Mouse (Mus musculus): Measurements from ENCODE around the gene Kctd18. TPM values are rescaled to one million over a fixed set of nuclear protein-coding genes. Genes with fewer than 3 reads are reported as not detected.

Gene Kctd18
- total RNA-seq, 2 experiments from 2014 or later, result 14.9 to 20.2 TPM

DNA sequence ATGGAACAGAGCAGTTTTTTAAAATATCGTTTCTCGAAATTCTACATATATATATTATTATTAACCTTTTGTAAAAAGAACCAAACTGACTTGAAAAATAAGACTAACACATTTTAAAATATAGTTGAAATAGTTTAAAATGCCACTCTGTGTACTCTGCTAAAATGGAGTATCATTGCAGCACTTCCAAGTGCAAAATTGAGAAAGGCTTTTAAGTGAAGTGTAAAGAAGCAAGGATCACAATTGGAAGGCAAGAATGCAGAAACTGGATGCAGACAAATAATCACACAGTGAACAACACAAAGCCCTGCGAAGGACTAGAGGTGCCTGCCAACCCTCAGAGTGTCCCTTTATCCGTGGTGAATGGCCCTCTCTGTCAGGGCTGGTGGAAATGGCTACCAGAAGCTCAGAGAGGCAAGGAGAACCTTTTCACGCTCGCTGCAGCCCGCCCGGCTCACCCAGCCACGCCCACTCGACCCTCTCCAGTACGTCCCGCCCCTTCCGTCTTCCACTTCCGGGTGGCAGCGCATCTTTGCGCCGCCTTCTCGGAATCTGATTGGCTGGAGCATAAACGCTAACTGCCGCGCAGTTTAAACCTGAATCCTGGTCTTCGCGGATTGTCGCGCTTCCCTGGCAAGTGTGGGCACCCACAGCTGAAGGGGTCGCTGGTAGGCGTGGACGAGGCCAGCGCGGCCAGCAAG lies 23.2 kb downstream of the Kctd18 start, which contains the start of gene Sgo2a:
Sgo2a (plus strand) TSS at position 540 of the 701 bp plus-strand sequence.
- DNase-seq (ENCODE audit: extremely low spot score in 1 of 2, low spot score in 1 of 2), result peak; percentile 62 to 81

DNA sequence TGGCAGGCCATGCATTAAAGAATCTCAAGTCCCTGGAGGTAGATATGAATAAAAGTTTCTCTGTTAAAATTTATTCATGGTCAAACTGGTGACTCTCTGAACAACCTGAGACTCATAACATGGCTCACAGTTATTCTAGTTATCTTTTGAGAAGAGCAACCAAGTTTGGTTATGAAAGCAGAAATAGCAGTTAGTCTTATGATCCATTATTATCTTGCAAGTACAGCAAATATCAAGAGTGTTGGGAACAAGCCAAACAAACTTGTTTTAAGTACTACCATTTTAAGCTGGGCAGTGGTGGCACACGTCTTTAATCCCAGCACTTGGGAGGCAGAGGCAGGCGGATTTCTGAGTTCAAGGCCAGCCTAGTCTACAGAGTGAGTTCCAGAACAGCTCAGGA lies 27.5 kb downstream of the Kctd18 start:
- no peak for DNase-seq (ENCODE audit: extremely low spot score in 1 of 2, low spot score in 1 of 2)

DNA sequence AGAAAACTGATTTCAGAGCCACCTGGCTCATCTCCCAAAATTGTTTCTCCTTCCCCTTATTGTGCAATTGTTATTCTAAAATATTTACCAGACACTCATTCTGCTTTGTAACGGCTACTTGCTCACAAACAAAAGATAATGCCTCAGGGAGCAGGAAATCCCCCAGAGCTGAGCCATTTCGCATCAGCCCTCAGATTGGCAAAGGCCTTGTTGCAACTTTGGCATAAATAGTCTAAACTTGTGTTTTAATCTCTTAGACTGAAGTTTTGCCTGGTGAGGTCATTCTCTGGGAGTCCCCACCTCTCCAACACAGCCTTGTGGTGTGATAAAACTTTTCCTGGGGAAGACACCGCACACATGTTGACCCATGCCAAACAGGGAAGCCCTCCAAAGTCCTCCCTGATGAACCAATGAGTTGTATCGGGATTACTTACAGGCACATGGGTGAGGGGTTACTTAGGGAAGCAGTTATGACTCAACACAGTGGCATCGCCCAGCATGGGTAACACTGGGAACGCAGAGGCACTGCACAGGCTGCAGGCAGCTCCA lies 29.6 kb downstream of the Kctd18 start:
- no peak for DNase-seq (ENCODE audit: extremely low spot score in 1 of 2, low spot score in 1 of 2)

DNA sequence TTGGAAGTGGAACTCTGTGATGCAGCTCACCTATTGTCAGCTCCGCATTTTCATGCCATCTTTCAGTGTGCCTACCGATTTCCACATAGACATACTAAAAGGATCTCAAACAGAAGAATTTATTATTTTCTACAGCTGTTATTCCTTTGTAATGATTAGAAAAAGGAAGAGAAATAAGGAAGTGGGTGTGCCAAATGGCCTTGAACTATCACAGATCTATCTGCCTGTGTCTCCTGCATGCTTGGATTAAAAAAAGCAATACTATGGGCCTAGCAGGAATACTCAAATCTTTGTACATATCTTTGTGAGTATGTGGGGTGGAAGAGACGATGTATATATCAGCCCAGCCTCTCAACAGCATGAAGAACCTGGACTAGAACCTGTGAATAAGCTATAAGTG lies 41.9 kb downstream of the Kctd18 start:
- DNase-seq (ENCODE audit: extremely low spot score in 1 of 2, low spot score in 1 of 2), result no peak

DNA sequence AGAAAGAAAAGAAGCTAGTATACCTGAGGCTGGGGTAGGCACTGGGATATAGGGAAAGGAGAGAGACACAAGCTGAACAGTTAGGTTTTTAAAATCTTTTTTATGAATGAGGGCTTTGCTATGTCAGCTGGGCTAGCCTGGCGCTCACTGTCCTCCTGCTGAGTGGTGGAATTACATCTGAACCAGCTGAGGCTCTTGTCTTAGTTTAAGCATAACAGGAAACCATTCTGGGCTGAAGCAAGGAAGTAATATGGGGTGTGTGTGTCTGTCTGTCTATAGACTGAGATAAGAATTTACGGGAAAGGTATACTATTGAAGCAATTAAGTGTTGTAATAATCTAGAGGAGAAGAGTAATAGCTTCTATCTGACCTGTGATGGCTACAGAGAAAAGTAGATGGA lies 47.2 kb downstream of the Kctd18 start:
- no peak for DNase-seq (ENCODE audit: extremely low spot score in 1 of 2, low spot score in 1 of 2)

DNA sequence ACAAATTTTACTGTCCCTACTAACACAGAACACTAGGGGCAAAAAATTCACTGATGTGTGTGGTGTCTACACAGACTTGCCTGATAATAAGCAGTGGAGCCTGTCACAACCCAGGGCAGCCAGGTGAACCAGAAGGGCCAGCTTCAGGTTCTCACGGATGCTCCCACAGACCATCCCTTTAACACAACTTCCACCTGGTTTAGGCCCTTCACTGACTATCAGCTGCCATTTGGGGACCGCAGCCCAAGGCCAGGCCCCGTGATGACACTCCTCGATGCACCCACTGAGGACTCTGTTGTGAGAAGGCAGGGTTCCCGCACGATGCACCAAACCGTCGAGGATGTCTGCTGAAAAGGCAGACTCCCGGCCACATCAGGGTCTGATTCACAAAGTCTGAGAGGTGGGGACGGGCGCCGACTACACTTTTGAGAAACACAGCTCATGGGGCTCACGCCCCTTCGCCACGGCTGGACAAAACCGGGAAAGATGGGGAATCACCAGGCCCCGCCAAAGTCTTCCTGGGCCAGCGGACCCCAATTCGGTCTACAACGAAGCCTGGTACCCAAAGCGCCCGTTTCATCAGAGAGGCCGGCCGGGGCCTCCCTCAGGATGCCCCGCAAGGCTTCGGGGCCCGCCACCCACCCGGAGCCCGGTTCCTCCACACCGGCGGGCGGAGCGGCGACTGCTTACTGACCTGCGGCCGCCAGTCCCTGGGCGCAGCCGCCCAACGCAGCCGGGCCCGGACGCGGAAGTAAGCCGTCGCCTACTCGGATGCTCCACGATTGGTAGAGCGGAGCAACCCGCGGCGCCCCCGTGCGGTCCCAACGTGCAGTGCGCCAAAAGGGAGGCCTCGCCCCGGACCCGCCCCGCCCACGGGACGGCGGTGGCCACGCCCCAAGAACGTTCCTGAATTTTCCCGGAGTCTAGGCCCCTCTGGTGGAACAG lies 49.2 kb downstream of the Kctd18 start:
- DNase-seq (ENCODE audit: extremely low spot score in 1 of 2, low spot score in 1 of 2), result peak; percentile 97 to 98

DNA sequence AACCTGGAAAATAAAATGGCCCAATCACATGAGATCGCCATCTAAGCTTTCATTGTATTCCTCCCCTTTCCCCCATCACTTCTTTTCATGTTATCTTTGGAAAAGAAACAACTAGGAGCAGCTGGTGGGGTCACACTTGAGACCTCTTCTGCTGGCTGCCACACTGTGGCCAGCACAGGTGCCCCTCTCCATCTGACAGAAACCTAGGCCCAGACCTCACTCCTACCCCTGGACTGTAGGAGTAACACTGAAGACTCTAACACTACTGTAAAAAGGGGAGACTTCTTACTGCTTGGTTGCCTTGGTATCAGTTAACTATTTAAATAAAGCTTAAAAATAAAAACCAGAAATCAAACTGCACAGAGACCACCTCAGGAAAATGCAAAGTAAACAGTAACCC lies 63.0 kb downstream of the Kctd18 start:
- no peak for DNase-seq (ENCODE audit: extremely low spot score in 1 of 2, low spot score in 1 of 2)

DNA sequence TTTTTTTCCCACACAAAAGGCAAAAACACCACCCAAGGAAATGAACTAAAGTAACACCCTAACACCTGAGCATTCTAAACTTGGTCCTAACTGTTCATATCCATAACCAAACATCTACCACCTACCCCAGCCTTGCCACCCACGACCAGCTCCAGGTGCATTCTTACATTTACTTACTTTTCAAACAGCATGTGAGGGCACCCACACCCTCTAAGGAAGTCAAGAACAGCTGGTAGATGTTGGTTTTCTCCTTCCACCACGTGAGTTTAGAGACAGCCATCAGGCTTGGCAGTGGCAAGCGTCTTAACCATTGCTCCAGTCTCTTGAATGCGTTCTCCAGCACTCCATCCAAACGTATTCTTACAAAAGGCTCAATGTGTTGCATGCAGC lies 64.4 kb downstream of the Kctd18 start:
- no peak for DNase-seq (ENCODE audit: extremely low spot score in 1 of 2, low spot score in 1 of 2)

DNA sequence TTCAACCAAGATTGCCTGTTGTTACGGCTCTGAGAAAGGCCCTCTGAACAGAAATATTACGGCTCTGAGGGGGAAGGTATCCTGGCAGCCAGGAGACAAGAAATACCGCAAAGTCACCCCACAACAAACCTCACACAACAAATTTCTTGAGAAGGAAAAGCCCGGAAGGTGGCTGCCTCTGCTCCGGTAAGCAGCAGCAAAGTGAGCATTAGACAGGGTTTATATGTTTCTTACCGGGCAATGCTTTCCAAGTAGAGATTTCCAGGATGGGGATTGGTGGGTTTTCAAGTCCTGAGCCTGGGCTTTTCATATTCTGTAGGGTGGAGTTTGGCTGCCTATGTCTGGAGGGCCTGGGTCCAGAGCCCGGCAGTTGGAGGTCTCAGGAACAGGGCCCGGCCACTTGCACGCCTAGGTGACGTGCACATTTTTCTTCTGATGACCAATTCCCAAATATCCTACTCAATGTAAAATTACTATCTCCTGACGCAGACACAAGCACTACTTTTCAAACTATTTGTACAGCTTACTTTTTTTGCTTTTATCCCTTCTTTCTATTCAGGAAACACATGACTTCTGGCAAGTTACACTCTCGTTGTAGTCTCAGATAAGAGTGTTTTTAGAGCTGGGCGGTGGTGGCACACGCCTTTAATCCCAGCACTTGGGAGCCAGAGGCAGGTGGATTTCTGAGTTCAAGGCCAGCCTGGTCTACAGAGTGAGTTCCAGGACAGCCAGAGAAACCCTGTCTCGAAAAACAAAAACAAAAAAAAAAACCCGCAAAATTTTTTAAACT lies 65.0 kb downstream of the Kctd18 start:
- DNase-seq (ENCODE audit: extremely low spot score in 1 of 2, low spot score in 1 of 2), result no peak

DNA sequence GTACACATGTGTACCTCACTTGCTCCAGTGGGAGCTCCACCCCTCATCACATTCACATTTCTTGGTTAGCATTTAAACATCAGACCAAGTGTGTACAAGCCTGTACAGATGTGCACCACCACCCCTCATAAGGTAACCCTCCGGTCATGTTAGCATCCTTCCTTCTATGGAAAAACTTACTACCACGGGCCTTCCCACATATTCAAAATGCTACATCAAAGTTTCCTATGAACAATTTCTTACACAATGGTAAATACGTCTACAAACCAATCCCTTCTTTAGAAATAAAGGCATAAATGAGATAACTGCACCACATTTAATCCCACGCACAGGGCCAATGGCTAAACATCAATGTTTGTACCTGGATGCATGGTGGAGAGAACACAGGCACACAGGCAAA lies 66.2 kb downstream of the Kctd18 start:
- DNase-seq (ENCODE audit: extremely low spot score in 1 of 2, low spot score in 1 of 2), result no peak

DNA sequence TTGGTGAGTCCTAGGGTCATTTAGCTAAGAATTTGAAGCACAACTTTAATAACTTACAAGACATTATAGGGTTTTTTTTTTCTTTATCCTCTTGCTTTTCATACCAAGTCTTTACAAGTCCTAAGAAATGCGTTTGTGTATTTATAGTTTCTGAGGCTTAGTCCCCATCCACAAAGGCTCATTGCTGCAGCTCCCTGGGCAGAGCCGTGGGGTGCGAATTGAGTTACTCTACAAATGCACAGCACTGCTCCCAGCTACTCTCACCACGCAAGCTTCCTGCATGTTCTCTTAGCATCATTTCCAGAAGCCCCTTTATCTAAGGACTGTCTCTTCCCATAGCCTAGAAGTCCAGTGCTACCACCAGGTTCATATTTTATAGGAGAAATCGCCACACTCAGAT lies 69.0 kb downstream of the Kctd18 start:
- no peak for DNase-seq (ENCODE audit: extremely low spot score in 1 of 2, low spot score in 1 of 2)

DNA sequence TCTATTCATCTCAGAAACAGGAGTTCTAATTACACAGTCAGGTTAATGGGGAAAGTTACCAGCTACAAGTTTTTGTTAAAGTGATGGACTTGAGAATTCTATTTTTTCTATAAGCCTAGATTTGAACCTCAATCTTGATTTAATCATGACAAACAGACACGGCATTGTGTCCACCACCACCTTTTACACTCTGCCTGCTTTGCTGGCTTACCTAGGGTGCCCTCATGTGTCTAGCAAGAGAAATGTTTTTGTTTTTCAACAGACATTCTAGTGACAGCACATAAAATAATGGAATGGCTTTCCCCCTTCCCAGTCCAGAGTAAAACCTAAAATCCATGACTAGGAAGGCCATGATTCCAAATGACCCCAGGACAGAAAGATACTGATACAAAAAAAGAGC lies 69.6 kb downstream of the Kctd18 start:
- DNase-seq (ENCODE audit: extremely low spot score in 1 of 2, low spot score in 1 of 2), result no peak

DNA sequence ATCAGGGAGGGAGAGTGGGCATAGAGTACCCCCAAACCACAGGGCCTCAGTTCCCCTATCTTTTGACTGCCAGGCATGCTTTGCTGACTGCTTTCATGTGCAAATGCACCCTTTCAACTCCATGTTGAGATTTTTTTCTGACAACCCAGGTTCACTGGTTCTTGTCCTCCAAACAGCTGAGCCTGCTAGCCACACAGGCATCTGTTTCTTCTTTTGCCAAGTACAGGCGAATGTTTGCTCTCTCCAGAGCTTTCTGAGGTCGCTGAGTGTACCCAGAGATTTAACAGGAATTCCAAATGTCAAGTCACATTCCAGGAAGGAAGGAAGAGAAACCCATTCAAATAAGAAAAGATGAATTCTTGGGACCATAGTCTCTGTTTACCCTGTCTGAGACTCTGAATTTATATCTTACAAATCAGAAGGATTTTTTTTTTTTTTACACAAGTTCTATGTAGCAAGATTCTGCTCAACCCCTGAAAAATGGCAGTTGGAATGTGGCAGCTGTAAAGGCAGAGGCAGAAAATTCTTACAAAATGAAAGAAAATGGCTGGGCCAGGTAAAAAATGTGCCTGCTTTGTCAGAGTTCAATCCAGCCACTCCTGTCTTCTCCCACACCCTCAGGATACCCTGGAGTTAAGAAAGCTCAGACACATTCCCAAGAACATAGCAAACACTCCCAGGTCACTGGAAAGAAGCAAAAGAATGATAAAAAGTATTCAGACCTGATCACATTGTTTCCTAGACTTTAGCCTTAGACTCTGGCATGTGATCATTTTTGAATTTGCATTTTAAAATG lies 71.0 kb downstream of the Kctd18 start:
- no peak for DNase-seq (ENCODE audit: extremely low spot score in 1 of 2, low spot score in 1 of 2)

DNA sequence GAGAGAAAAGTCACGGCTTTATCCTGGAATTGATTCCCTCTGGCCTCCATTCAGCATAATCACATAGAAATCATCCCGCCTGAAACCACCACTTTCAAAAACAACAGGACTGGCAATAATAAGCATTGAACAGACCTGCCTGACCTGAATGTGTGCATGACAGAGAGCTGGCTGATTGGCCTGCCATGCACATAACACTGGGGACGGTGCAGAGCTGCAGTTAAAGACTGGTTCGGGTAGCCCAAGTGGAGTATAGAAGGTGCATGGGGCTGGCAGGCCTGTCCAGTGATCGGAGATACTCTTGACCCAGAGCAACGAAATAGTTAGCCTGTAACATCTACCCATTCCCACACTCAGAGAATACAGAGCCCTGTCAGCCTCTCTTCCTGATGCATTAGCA lies 76.5 kb downstream of the Kctd18 start:
- no peak for DNase-seq (ENCODE audit: extremely low spot score in 1 of 2, low spot score in 1 of 2)

DNA sequence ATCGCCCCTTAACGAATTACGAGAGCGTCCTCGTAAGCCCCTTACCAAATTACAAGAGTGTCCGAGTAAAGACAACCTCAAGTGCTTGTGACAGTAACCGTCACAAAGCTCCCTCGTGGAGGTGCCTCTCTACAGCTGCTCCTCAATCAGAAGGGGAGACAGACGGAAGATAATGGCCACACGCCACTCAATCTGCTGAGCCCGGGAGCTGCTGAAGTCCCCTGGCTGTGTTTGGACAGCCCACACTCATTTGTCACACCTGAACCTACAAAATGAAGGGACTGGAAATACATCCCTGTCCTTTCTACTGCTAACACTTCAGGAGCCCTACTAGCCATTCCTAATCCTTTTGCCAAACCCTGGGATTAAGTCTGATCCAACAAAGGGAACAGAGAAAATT lies 77.0 kb downstream of the Kctd18 start:
- DNase-seq (ENCODE audit: extremely low spot score in 1 of 2, low spot score in 1 of 2), result no peak

DNA sequence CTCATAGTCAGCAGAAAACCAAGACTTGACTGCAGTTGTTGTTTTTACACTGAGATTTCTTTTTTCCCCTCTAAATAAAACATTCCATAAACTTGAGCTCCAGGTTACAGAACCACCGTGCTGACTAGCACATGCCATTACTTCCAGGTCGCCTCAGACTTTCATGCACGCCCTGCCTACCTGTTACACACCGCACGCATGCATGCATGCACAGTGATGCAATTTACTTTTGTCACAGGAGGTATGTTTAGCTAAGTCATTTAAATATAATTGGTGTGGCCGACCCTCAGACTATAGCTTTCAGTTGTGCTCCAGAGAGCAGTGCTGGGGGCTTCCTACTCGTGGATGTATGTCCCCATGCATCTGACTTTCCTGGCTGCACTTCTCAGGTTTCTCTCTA lies 77.7 kb downstream of the Kctd18 start:
- DNase-seq (ENCODE audit: extremely low spot score in 1 of 2, low spot score in 1 of 2), result no peak

DNA sequence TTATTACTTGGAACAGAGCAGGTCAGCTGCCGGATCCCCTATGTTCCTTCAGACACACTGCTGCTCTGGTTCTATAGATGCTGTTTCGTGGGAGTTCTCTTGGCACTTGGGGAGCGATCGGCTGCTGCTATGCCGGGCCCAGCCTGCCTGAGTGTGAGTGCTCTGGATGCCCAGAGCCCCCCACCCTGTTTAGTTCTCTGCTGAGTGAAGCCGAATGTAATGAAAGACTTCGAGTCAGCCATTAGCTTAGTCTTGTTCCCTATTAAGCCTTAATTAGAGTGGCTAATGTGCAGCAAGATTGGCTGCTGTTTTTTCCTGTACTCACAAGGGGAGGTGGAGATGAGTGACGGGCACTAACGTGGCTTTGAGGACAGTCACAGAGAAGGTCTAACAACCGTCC lies 78.1 kb downstream of the Kctd18 start:
- DNase-seq (ENCODE audit: extremely low spot score in 1 of 2, low spot score in 1 of 2), result no peak

DNA sequence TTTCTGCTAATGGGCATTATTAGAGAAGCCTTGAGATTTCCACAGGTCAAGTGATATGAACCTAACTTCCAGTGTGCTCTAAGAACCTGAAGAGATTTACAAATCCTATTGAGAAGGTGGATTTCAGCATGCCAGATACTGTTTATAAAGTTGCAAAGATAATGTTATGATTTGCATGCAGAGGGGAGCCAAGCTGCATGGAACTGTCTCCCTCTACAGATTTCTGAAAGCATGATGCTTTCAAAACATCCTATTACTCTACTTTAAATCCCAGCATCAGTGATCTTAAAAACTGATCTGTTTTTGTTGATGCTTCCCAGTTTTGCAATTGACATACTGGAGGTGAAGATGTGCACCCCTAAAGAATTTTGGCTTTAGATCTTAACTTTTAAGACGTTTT lies 84.5 kb downstream of the Kctd18 start:
- no peak for DNase-seq (ENCODE audit: extremely low spot score in 1 of 2, low spot score in 1 of 2)

DNA sequence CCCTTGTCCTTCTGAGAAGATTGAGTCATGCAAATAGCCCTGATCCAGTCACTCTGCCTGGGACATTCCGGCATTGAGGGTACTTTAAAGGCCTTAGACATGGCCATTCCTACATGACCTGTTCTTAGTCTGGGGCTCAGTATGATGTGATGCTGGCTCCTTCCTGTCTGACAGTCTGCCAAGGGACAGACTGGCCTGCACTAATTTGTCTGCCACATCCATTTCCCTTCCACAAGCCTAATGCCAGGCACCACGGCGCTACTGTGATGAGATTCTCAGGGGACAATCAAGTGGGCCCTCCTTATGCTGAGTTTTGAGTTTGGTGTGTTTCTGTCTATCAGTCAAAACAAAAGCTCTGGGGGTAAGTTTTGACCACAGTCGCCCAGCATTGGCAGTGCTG lies 100.2 kb downstream of the Kctd18 start:
- no peak for DNase-seq (ENCODE audit: extremely low spot score in 1 of 2, low spot score in 1 of 2)

DNA sequence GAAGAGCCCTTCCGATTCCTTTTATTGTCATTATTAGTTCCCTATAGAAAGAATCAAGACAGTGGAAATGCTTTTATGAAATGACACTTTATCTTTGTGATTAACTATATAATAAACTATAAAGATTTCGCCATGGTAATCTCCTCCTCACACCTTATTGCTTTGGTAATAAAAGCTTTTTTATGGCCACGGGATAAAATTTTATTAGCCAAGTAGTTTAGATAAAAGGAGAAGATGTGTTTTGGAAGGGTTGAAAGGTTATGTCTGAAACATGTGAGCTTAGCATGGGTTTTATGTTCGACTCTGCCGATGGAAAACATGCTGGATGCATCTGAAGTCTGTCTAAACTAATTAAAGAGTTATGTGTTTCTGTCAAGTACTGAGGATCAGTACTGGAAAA lies 101.4 kb downstream of the Kctd18 start:
- DNase-seq (ENCODE audit: extremely low spot score in 1 of 2, low spot score in 1 of 2), result no peak

Data from layer of hippocampus, postnatal 25 days (tissue).